Comparison of ENCODE assay signal across 18 mouse cellular contexts in the genomic region with DNA sequence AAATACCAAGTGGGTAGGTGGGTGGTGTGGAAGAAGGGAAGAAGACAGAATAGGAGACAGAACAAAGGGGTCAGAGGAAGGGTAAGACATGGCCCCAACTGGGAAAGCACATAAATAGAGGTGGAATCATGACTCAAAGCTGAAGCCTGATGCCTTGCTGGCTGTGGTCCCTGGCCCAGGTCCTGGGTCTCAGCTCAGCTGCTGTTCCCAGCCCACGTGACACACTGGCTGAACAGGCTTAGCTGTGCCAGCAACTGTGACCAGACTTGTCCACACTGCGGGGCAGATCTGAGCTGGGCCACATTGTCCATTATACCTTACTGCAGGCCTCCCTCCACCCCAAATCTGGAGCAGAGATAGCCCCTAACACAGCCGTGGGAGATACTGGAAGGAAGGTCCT.
DNase-seq lines count a peak whose midpoint lies in the region; ATAC-seq and TF ChIP-seq lines count a peak whose summit lies in the region.
"Had no signal": no experiment of that assay in that cellular context is flagged by ENCODE, and none has a peak within 500 bp of the region (broad histone marks: within the 10 kb centered on the region; RNA-seq: fewer than 3 reads in every experiment).

No protein-coding gene starts in this region.

- no peak for TF ChIP-seq POLR2A in lung, adult 2 months (IDR thresholded peaks at IDR 0.05; ENCODE audit: borderline replicate concordance, extremely low read depth, low read depth, low read length)

- intact Hi-C loops in heart, postnatal 25 days (cut with DNase I): no loop called here

- H3K36me3 ChIP-seq in stomach, postnatal 0 days (ENCODE audit: control insufficient read depth, insufficient read depth, low read length): no peaks in the 10 kb centered on the region
- H3K36me3 ChIP-seq: neural tube, embryonic 13.5 days had no signal

- 63% methylated on average over 3 of the region's 3 CpGs for WGBS in lung, adult 2 months
- WGBS in stomach, postnatal 0 days: 54% methylated on average over 3 of the region's 3 CpGs

- TF ChIP-seq CTCF in lung, adult 2 months (IDR thresholded peaks at IDR 0.05; ENCODE audit: insufficient read depth, low read length): no peak
- TF ChIP-seq CTCF in stomach, postnatal 0 days (IDR thresholded peaks at IDR 0.05; ENCODE audit: low read depth): no peak

- no peak overlapping the region for H3K9ac ChIP-seq in stomach, postnatal 0 days (ENCODE audit: low read length)
- H3K9ac ChIP-seq: neural tube, embryonic 13.5 days had no signal

- DNase-seq in heart, adult 11 months: peak; percentile 97
- DNase-seq in heart, postnatal 25 days (ENCODE audit: low spot score): no peak
- peak; percentile 29 for DNase-seq in lung, postnatal 36 days
- DNase-seq in lung, adult 2 months: no peak
- DNase-seq in gastrocnemius, adult 8-10 months (ENCODE audit: low spot score in 2 of 2): peak; percentile 77 to 87
- DNase-seq in stomach, postnatal 0 days (ENCODE audit: low spot score): no peak
- no peak for DNase-seq in right cerebral cortex, adult 18-20 months
- no peak for DNase-seq in kidney, postnatal 4 days
- DNase-seq: adrenal gland, adult 2 months; cerebellum, adult 2 months; layer of hippocampus, adult 9-11 months; midbrain, embryonic 14.5 days; spleen, adult 18-20 months had no signal

- H3K27ac ChIP-seq in stomach, postnatal 0 days (replicated peaks): no peak overlapping the region
- H3K27ac ChIP-seq: kidney, postnatal 0 days; macrophage; neural tube, embryonic 13.5 days had no signal

- H3K4me1 ChIP-seq in lung, adult 2 months (ENCODE audit: control insufficient read depth, insufficient read depth, low read length): peaks cover 9% of the 10 kb centered on the region
- 0 out of 2 replicates have a peak, but pooled peaks cover 2% of the 10 kb centered on the region for H3K4me1 ChIP-seq in stomach, postnatal 0 days (replicated peaks; ENCODE audit: control insufficient read depth, insufficient read depth)
- H3K4me1 ChIP-seq: neural tube, embryonic 13.5 days had no signal

- H3K4me2 ChIP-seq in stomach, postnatal 0 days (replicated peaks; ENCODE audit: low read depth): no peak overlapping the region
- H3K4me2 ChIP-seq: neural tube, embryonic 13.5 days had no signal

- H3K4me3 ChIP-seq in lung, adult 2 months (replicated peaks; ENCODE audit: extremely low read depth, low read depth, low read length): no peak overlapping the region
- H3K4me3 ChIP-seq in stomach, postnatal 0 days (ENCODE audit: low read depth, low read length): no peak overlapping the region
- H3K4me3 ChIP-seq: neural tube, embryonic 13.5 days had no signal

- peak; percentile 46 for ATAC-seq in stomach, postnatal 0 days (ENCODE audit: low FRiP score, low TSS enrichment)
- ATAC-seq: CD4-positive, CD25-positive, alpha-beta regulatory T cell, adult 4 months; Patski had no signal

- TF ChIP-seq EP300 in stomach, postnatal 0 days (optimal IDR thresholded peaks at IDR 0.05): no peak

- no peaks in the 10 kb centered on the region for H3K9me3 ChIP-seq in stomach, postnatal 0 days (ENCODE audit: control insufficient read depth, low read length)
- H3K9me3 ChIP-seq: neural tube, embryonic 13.5 days had no signal

- H3K27me3 ChIP-seq in stomach, postnatal 0 days (ENCODE audit: control insufficient read depth, insufficient read depth, low read length): no peaks in the 10 kb centered on the region; the same call in 1 of the 2 replicates

Comparison
In these comparisons a context has a peak if more than half of its experiments do, and no peak if none do; other contexts are left out.
1. DNase-seq: peak in heart, adult 11 months (single experiment), lung, postnatal 36 days (single experiment) and gastrocnemius, adult 8-10 months (2 of 2); none in heart, postnatal 25 days (single experiment), lung, adult 2 months (single experiment), stomach, postnatal 0 days (single experiment), right cerebral cortex, adult 18-20 months (single experiment) and kidney, postnatal 4 days (0 of 2).